Mouse (Mus musculus): ENCODE measurements around the gene Pnn.

Pnn gene

DNA sequence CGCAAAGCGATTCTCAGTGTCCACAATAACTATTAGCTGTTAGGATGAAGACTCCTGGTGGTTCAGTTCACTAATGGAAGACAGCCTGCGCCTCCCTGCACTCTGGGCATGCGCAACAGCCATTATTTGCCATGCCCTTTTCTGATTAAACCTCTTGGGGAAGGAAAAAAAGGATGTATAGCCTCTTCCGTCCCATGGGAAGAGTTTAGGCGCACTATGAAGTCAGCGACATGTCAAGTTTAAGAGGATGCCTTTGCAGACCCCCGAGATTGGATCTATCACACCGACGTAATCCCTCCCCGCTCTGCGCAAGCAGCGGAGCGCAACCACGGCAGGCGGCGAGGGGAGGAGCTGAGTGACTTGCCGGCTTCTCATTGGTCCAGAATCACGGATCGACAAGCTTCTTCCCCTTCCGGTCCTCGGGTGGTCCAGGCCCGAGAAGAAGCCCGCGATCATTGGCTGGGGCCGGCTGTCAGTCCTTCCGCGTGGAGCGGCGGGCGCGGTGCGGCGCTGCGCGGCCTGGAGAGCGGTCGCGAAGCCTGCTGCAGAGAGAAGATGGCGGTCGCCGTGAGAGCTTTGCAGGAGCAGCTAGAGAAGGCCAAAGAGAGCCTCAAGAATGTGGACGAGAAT lies at the start of gene Pnn:
TSS of gene Pnn (plus strand) at position 437 of the 630 bp plus-strand sequence.
- in situ Hi-C loops (cut with MboI, MseI) = loop anchor here in 1 of 2 experiments (5.0 to 10.0 kb wide), 2 partner anchors 52 to 61 kb away; partner anchors contain the start of genes Gemin2 and Sec23a

GRCm38 (mm10) chr12:59017970-59018369 lies 48.7 kb upstream of the Pnn start:
- in situ Hi-C loops (cut with MboI, MseI) = loop anchor here in 1 of 2 experiments (10.0 kb wide), 1 partner anchor 47 kb away; the partner anchor contains the start of genes Pnn and Trappc6b

DNA sequence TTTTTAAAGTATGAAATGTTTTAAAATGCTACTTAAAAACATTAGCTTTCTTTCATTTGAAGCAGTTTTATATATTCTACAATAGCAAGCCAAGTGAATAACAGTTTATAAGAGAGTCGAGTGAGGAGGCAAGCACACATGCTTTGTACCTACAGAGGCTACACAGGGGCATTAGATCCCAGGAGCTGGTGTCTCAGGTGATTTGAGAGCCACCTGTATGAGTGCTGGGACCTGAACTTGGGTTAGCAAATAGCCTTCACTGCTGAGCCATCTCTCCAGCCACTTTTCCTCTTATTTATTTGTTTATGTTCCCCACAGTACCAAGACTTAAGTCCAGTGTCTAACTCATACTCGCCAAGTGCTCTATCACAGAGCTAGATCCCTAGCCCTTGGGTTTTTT lies 46.8 kb upstream of the Pnn start:
- in situ Hi-C loops (cut with MboI, MseI) = loop anchor here in 1 of 2 experiments (10.0 kb wide), 1 partner anchor 45 kb away; the partner anchor contains the start of genes Pnn and Trappc6b

DNA sequence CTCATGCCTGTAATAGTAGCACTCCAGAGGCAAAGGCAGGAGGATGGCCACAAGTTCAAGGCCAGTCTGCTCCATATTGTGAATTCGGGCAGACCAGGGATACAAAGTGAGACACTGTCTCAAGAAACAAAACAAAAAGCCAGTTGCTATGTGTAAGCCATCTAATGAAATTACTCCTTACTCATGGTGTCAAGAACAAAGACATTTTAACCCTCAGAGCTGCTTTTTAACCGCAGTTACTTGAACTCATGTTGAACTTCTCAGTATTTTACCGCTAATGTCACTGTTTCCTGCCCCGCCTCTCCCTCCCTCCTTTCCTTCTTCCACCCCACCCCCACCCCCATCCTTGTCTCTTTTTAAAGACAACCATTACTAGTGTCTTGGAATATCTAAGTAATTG lies 45.4 kb upstream of the Pnn start:
- in situ Hi-C loops (cut with MboI, MseI) = no loop called here

GRCm38 (mm10) chr12:59032101-59032500 lies 34.6 kb upstream of the Pnn start:
- in situ Hi-C loops (cut with MboI, MseI) = no loop called here

GRCm38 (mm10) chr12:59039162-59039970 lies 27.3 kb upstream of the Pnn start:
- in situ Hi-C loops (cut with MboI, MseI) = no loop called here

DNA sequence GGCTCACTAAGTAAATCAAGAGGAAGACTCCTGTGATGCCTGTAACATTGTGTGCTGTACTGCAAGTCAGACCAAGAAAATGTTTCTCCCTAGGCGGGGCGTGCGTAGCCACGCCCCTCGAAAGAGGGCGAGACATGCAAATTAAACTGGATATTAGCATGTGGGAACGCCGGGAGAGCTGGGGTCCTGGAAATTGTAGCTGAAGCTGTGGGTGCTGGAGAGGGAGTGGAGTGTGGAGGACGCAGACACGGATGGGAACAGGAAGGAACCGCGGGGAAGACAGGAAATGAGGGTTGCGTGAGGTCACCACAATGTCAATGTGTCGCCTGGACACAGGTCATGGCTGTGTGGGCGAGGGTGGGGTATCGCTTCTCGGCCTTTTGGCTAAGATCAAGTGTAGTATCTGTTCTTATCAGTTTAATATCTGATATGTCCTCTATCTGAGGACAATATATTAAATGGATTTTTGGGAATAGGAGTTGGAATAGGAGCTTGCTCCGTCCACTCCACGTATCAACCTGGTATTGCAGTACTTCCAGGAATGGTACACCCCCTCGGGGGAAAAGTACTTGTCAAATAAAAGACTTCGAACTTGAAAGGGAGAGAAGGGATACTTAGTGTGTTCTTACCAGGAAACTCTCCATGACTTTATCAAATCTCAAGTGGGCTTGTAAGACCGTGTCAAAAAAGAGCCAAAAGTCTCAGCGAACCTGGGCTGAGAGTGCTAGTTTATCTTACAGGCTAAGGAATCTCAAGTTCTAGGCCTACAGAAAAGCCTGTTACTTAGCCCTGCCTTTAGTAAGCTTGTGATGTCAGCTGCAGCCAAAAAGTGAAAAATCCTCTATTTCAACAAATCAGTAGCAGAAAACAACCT lies 26.5 kb upstream of the Pnn start:
- in situ Hi-C loops (cut with MboI, MseI) = no loop called here

- in situ Hi-C loops (cut with MboI, MseI) = no loop called here
These were observed 25.8 kb upstream of the Pnn start for GRCm38 (mm10) chr12:59040851-59041250.

DNA sequence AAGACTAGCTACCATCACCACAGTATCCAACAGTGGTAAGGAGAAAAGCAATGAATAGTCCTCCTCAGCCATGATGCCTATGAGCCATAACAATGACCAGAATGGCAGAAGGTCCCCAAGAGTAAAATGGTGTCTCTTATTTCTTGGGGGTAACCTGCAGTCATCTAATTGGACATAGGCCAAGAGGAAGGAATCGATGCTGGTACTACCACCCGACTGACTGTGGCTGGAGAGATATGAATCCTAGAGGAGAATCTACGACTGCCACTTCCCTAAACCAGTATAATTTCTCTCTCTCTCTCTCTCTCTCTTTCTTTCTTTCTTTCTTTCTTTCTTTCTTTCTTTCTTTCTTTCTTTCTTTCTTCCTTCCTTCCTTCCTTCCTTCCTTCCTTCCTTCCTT lies 14.2 kb upstream of the Pnn start:
- in situ Hi-C loops (cut with MboI, MseI) = loop anchor here in 1 of 2 experiments (10.0 kb wide), 1 partner anchor 152 kb away; no protein-coding TSS in a partner anchor

DNA sequence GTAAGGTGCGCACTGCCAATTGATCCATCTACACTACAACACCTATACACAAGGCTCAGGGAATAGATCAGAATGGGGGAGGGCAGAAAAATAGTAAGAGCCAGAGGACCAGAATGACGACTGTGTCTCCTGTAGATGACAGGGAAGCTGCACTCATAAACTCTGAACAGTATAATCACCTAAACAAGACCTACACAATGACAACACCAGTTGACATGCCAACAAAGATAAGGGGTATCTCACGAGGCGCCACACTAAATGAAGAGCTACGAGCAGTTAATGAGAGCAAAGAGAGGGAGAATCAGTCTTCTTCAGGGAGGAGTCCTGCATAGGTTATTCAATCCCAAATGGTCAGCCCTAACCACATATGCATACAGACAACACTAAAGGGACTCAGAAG lies 13.5 kb upstream of the Pnn start:
- in situ Hi-C loops (cut with MboI, MseI) = loop anchor here in 1 of 2 experiments (10.0 kb wide), 1 partner anchor 152 kb away; no protein-coding TSS in a partner anchor

- in situ Hi-C loops (cut with MboI, MseI) = loop anchor here in 1 of 2 experiments (10.0 kb wide), 1 partner anchor 151 kb away; no protein-coding TSS in a partner anchor
These were observed 12.7 kb upstream of the Pnn start for GRCm38 (mm10) chr12:59053976-59054375.

DNA sequence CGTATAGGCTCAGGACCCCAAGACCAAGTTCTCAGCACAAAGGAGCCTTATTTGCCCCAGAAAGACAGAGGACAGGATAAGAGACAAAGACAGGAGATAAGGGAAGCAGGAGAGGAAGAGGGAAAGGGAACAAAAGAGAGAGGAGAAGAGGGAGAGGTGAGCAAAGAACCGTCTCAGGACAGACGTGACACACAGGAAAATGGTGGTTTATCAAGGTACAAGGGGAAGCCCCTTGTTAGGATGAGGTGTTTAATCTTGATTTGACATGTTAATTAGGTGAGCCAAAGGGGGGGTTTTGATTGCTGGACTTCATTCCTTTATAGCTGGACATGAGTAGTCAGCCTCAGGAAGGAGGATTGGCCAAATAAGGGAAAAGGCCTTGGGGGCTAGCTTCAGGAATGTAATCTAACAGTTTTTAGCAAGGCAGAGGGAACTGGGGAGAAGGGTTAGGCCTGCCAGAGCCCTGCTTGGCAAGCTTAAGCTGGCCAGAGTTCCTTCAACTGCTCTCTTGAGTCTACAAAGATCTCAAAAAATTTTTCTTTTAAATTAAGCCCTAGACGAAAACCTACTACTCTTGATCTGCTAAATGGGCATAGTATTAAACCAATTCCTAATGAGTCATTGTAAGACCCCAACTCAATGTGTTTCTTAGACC lies 11.4 kb upstream of the Pnn start:
- in situ Hi-C loops (cut with MboI, MseI) = loop anchor here in 1 of 2 experiments (10.0 kb wide), 1 partner anchor 149 kb away; no protein-coding TSS in a partner anchor

DNA sequence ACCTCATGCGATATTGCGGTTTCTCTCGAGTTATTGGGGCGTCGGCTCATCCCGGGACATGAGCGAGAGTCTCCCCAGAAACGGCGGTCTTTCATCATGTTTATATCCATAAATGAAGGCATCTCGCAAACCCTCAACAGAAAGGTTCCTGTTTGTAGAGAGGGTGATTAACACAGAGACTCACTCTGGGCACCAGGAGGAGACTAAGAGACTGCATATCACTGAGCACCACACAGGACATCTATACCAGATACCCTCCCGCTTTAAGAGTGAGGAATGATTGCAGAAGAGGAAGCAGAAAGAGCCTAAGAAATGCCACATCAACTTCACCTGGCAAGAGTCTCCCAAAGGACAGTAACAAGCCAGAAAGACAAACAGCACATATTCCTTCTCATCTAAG lies 10.5 kb upstream of the Pnn start:
- in situ Hi-C loops (cut with MboI, MseI) = loop anchor here in 1 of 2 experiments (10.0 kb wide), 1 partner anchor 149 kb away; no protein-coding TSS in a partner anchor

- in situ Hi-C loops (cut with MboI, MseI) = loop anchor here in 1 of 2 experiments (10.0 kb wide), 1 partner anchor 147 kb away; no protein-coding TSS in a partner anchor
These were observed 8.4 kb upstream of the Pnn start for GRCm38 (mm10) chr12:59058242-59058641.

GRCm38 (mm10) chr12:59060322-59060721 lies 6.4 kb upstream of the Pnn start:
- in situ Hi-C loops (cut with MboI, MseI) = loop anchor here in 1 of 2 experiments (10.0 kb wide), 1 partner anchor 46 kb away; the partner anchor contains the start of genes Gemin2 and Sec23a

GRCm38 (mm10) chr12:59060993-59061595 lies 5.6 kb upstream of the Pnn start, which contains the start of gene Trappc6b:
Gene Trappc6b, minus strand, starts transcription at chr12:59061472.
- in situ Hi-C loops (cut with MboI, MseI) = loop anchor here in 1 of 2 experiments (10.0 kb wide), 1 partner anchor 46 kb away; the partner anchor contains the start of genes Gemin2 and Sec23a

DNA sequence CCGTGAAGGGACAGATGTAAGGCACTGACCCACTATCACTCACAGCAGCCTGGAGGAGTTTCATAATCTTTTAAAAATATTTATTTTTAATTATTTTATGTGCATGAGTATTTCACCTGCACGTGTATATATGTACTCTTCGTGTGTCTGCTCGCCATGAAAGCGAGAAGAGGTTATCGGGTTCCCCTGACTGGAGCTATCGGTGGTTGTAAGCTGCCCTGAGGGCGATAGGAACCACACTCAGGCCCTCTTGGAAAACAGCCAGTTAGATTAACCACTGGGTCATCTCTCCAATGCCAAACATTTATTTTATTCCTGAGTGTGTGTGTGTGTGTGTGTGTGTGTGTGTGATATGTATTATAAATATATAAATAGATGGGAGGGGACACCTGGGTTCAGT lies 1.8 kb upstream of the Pnn start:
- in situ Hi-C loops (cut with MboI, MseI) = loop anchor here in 1 of 2 experiments (5.0 to 10.0 kb wide), 2 partner anchors 50 to 62 kb away; partner anchors contain the start of genes Gemin2 and Sec23a

DNA sequence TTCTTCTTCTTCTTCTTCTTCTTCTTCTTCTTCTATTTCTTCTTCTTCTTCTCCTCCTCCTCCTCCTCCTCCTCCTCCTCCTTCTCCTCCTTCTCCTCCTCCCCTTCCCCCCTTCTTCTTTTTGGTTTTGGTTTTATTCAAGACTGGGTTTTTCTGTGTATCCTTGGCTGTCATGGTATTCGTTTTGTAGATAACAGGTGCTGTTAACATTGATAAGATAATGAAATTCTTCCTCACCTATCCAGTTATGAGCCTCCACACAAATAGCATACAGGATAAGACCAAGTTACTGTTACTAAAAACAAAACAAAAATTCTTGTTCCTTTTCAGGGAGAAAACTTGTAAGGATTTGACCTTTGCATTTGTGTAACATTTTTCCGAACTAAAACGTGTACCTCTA lies 908 bp upstream of the Pnn start:
- in situ Hi-C loops (cut with MboI, MseI) = loop anchor here in 1 of 2 experiments (5.0 to 10.0 kb wide), 2 partner anchors 51 to 62 kb away; partner anchors contain the start of genes Gemin2 and Sec23a

DNA sequence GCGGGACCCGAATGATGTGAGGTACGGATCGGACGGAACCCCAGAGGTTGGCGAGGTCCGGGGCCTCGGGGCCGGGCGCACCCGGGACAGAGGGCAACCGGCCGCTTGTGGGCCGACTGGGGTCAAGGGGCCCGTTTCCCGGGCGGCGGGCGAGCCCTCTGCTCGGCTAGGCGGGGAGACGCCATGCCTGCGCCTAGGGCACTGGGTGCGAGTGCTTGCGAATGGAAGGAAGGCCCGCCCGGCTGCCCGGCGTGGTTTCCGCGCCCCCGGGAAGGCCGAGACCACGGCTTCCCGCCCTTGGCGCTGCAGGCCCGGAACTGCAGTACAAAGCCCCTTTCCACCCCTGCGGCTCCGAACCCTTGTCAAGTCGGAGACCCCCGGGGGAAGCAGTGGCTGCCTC lies 411 bp downstream of the Pnn start:
- in situ Hi-C loops (cut with MboI, MseI) = loop anchor here in 1 of 2 experiments (5.0 to 10.0 kb wide), 2 partner anchors 52 to 60 kb away; partner anchors contain the start of genes Gemin2 and Sec23a
